Mouse (Mus musculus) cerebellum, adult 2 months (tissue): ENCODE results near the gene Dpysl5. TPM values are rescaled to one million over a fixed set of nuclear protein-coding genes. Genes with fewer than 3 reads are reported as not detected.

ENCODE experiments used
- DNase-seq, 2 experiments: peaks; one replicate each; pipeline ENCODE4 v3.0.0; 2021
- H3K27ac ChIP-seq: fragments of 200-500 bp; 2 replicates; pipeline ENCODE4 v1.5.1; 2012; ENCODE audit warnings: low read length, control low read depth, inconsistent platforms; ENCODE audit not compliant: insufficient read depth
- H3K27me3 ChIP-seq: fragments of 200-500 bp; 2 replicates; pipeline ENCODE4 v1.6.1; 2012; ENCODE audit warnings: inconsistent platforms, mild to moderate bottlenecking, low read length, moderate library complexity; ENCODE audit not compliant: control insufficient read depth, insufficient read depth
- H3K4me1 ChIP-seq: fragments of 200-500 bp; 2 replicates; pipeline ENCODE4 v1.6.1; 2011; ENCODE audit warnings: low read length; ENCODE audit not compliant: control insufficient read depth, insufficient read depth
- H3K4me3 ChIP-seq: fragments of 200-500 bp; replicated peaks from 2 replicates; pipeline ENCODE3; 2011; ENCODE audit warnings: mild to moderate bottlenecking, low read depth, low read length, control low read depth; ENCODE audit not compliant: insufficient read depth
- CTCF ChIP-seq: fragments of 200-500 bp; IDR thresholded peaks from 2 replicates; pipeline ENCODE4 v1.5.1; 2011; ENCODE audit warnings: low read depth, mild to moderate bottlenecking, control low read depth, low read length, moderate library complexity, borderline replicate concordance; ENCODE audit not compliant: insufficient read depth
- POLR2A ChIP-seq: fragments of 200-500 bp; IDR thresholded peaks from 2 replicates; pipeline ENCODE4 v1.6.1; 2011; ENCODE audit warnings: low read length, control low read depth, borderline replicate concordance; ENCODE audit not compliant: insufficient read depth
- WGBS: fragments of 180-500 bp; shearing (Covaris S2); methylation state at CpG from one replicate; pipeline ENCODE4 v1.1.7; 2018; 5-methylcytosine and 5-hydroxymethylcytosine counted together
- polyA plus RNA-seq: library from polyadenylated mRNA; depleted of rRNA; stranded (reverse); fragments of >200 nt; gene quantifications from 2 replicates; pipeline ENCODE4 v1.2.3, GENCODE M21; 2012; rRNA removed

The Dpysl5 gene
- polyA plus RNA-seq, 1 experiment, result 24.2 TPM

GRCm38 (mm10) chr5:30822689-30823088 is 111.3 kb downstream of the Dpysl5 start:
- DNase-seq, result no peak
- 51% methylated on average over 5 of the region's 5 CpGs for WGBS

GRCm38 (mm10) chr5:30823091-30823490 is 111.7 kb downstream of the Dpysl5 start:
- 44% methylated on average over 3 of the region's 3 CpGs for WGBS
- Histone ChIP-seq H3K4me3 (no peak overlapping the region), H3K27ac (no peak overlapping the region), H3K4me1 (peaks cover 47% of the 10 kb centered on the region), H3K27me3 (no peaks in the 10 kb centered on the region)
- TF ChIP-seq POLR2A (no peak), CTCF (no peak)
- DNase-seq, result peak in 1 of 2 experiments; percentile 32

More at GRCm38 (mm10) chr5:30822689-30823088, 111.3 kb downstream of the Dpysl5 start:
- Histone ChIP-seq H3K4me3 (no peak overlapping the region), H3K27me3 (no peaks in the 10 kb centered on the region), H3K27ac (no peak overlapping the region), H3K4me1 (peaks cover 43% of the 10 kb centered on the region)
- TF ChIP-seq POLR2A, result no peak
- no peak for TF ChIP-seq CTCF

- H3K4me3 ChIP-seq, result no peak overlapping the region
- no peak for DNase-seq
- no peaks in the 10 kb centered on the region for H3K27me3 ChIP-seq
- TF ChIP-seq CTCF (no peak), POLR2A (no peak)
- peaks cover 39% of the 10 kb centered on the region for H3K4me1 ChIP-seq
- H3K27ac ChIP-seq, result no peak overlapping the region
- 74% methylated on average over 11 of the region's 11 CpGs for WGBS
These were observed 113.0 kb downstream of the Dpysl5 start for GRCm38 (mm10) chr5:30824124-30824988.

- H3K27ac ChIP-seq, result peak overlapping the region; percentile 55
These were observed 113.8 kb downstream of the Dpysl5 start for GRCm38 (mm10) chr5:30825166-30825565.

GRCm38 (mm10) chr5:30825821-30826220 is 114.5 kb downstream of the Dpysl5 start:
- H3K27ac ChIP-seq, result peak overlapping the region; percentile 55
- no peak for TF ChIP-seq CTCF
- no peak for TF ChIP-seq POLR2A
- WGBS, result 15% methylated on average over 6 of the region's 6 CpGs
- H3K27me3 ChIP-seq, result no peaks in the 10 kb centered on the region
- no peak overlapping the region for H3K4me3 ChIP-seq
- H3K4me1 ChIP-seq, result peaks cover 39% of the 10 kb centered on the region
- peak; percentile 77 to 82 for DNase-seq

More at GRCm38 (mm10) chr5:30825166-30825565, 113.8 kb downstream of the Dpysl5 start:
- TF ChIP-seq POLR2A (no peak), CTCF (no peak)
- Histone ChIP-seq H3K4me1 (peaks cover 39% of the 10 kb centered on the region), H3K27me3 (no peaks in the 10 kb centered on the region), H3K4me3 (no peak overlapping the region)
- 17% methylated on average over 10 of the region's 10 CpGs for WGBS
- peak; percentile 34 to 44 for DNase-seq

GRCm38 (mm10) chr5:30833416-30833815 is 122.1 kb downstream of the Dpysl5 start:
- WGBS, result 90% methylated on average over 3 of the region's 3 CpGs
- H3K4me3 ChIP-seq, result no peak overlapping the region
- H3K27me3 ChIP-seq, result no peaks in the 10 kb centered on the region
- TF ChIP-seq POLR2A (no peak), CTCF (no peak)
- H3K4me1 ChIP-seq, result no peaks in the 10 kb centered on the region
- no peak for DNase-seq
- no peak overlapping the region for H3K27ac ChIP-seq

GRCm38 (mm10) chr5:30839731-30840130 is 128.4 kb downstream of the Dpysl5 start:
- no peak for DNase-seq
- 62% methylated on average over 2 of the region's 2 CpGs for WGBS
- H3K27me3 ChIP-seq, result no peaks in the 10 kb centered on the region
- H3K27ac ChIP-seq, result no peak overlapping the region
- no peak overlapping the region for H3K4me3 ChIP-seq
- no peak for TF ChIP-seq CTCF
- no peak for TF ChIP-seq POLR2A
- no peaks in the 10 kb centered on the region for H3K4me1 ChIP-seq

GRCm38 (mm10) chr5:30841896-30842295 is 130.5 kb downstream of the Dpysl5 start:
- no peak for TF ChIP-seq CTCF
- TF ChIP-seq POLR2A, result no peak
- 71% methylated on average over 3 of the region's 3 CpGs for WGBS
- H3K27me3 ChIP-seq, result no peaks in the 10 kb centered on the region
- H3K4me1 ChIP-seq, result no peaks in the 10 kb centered on the region
- no peak for DNase-seq
- no peak overlapping the region for H3K4me3 ChIP-seq
- H3K27ac ChIP-seq, result no peak overlapping the region

Other genes with a start within 250 kb of the Dpysl5 start
- gene Otof, start 249.6 kb upstream of the Dpysl5 start, polyA plus RNA-seq, result 2.6 and 3.1 TPM in 2 replicates
- gene 1700001C02Rik, start 245.5 kb upstream of the Dpysl5 start, polyA plus RNA-seq, result 0.52 and 1.7 TPM in 2 replicates
- gene Cib4, start 165.7 kb upstream of the Dpysl5 start, polyA plus RNA-seq, result not detected in 2 replicates
- 81.9 and 93.9 TPM in 2 replicates for gene Kcnk3, start 123.4 kb upstream of the Dpysl5 start, polyA plus RNA-seq
- 57.1 and 60.9 TPM in 2 replicates for gene Slc35f6, start 63.6 kb upstream of the Dpysl5 start, polyA plus RNA-seq
- gene Cenpa, start 44.8 kb upstream of the Dpysl5 start, polyA plus RNA-seq, result 2.3 TPM in 2 replicates
- 276 and 288 TPM in 2 replicates for gene Mapre3, start 103.1 kb downstream of the Dpysl5 start, polyA plus RNA-seq
- 64.6 and 67.2 TPM in 2 replicates for gene Tmem214, start 156.4 kb downstream of the Dpysl5 start, polyA plus RNA-seq
- 15.1 TPM in 2 replicates for gene Agbl5, start 177.1 kb downstream of the Dpysl5 start, polyA plus RNA-seq
- gene Ost4, start 196.2 kb downstream of the Dpysl5 start, polyA plus RNA-seq, result 174 and 187 TPM in 2 replicates
- 1.7 and 2.6 TPM in 2 replicates for gene Emilin1, start 201.8 kb downstream of the Dpysl5 start, polyA plus RNA-seq
- gene Khk, start 209.9 kb downstream of the Dpysl5 start, polyA plus RNA-seq, result 34.1 and 34.2 TPM in 2 replicates
- 16.7 and 18.5 TPM in 2 replicates for gene Cgref1, start 234.0 kb downstream of the Dpysl5 start, polyA plus RNA-seq
- gene Preb, start 248.8 kb downstream of the Dpysl5 start, polyA plus RNA-seq, result 228 and 241 TPM in 2 replicates